Comparison of ENCODE assay signal across 31 mouse cellular contexts in genomic region chr13:52007585-52008395, GRCm38 (mm10).
DNase-seq lines count a peak whose midpoint lies in the region; ATAC-seq and TF ChIP-seq lines count a peak whose summit lies in the region.
"Had no signal": no experiment of that assay in that cellular context is flagged by ENCODE, and none has a peak within 500 bp of the region (broad histone marks: within the 10 kb centered on the region; RNA-seq: fewer than 3 reads in every experiment).

No protein-coding gene starts in this region.

- 0 out of 2 replicates have a peak, but pooled peaks cover 5% of the 10 kb centered on the region for H3K4me1 ChIP-seq in intestine, embryonic 15.5 days (replicated peaks)
- H3K4me1 ChIP-seq in small intestine, adult 2 months (ENCODE audit: control insufficient read depth, insufficient read depth, insufficient read length, low read length): peaks cover 12% of the 10 kb centered on the region
- H3K4me1 ChIP-seq: embryonic facial prominence, embryonic 12.5 days; forebrain, embryonic 15.5 days; hindbrain, embryonic 13.5 days had no signal

- DNase-seq in testis, postnatal 14 days (ENCODE audit: low spot score): peak; percentile 39
- no peak for DNase-seq in testis, postnatal 10 days (ENCODE audit: low spot score)
- peak; percentile 51 for DNase-seq in CD4-positive, CD25-positive, alpha-beta regulatory T cell, adult 2 months (ENCODE audit: low read depth, low spot score)
- DNase-seq in cerebellum, adult 11 months: no peak
- no peak for DNase-seq in layer of hippocampus, postnatal 25 days (ENCODE audit: extremely low spot score in 1 of 2, low spot score in 1 of 2)
- no peak for DNase-seq in urinary bladder, adult 18-20 months (ENCODE audit: low spot score in 2 of 2)
- DNase-seq: adrenal gland, postnatal 10 days; cerebellum, adult 9-10 months; cerebellum, postnatal 36 days; gastrocnemius, postnatal 25 days; heart, adult 18-20 months; heart, postnatal 4 days; kidney, adult 8-10 months; kidney, postnatal 4 days; liver, embryonic 13.5 days; lung, adult 18-20 months; lung, postnatal 4 days; right cerebral cortex, postnatal 14 days had no signal

- H3K9ac ChIP-seq in intestine, embryonic 15.5 days: no peak overlapping the region
- H3K9ac ChIP-seq: embryonic facial prominence, embryonic 12.5 days; forebrain, embryonic 15.5 days; heart, embryonic 12.5 days; hindbrain, embryonic 13.5 days; limb, embryonic 13.5 days; liver, embryonic 13.5 days; midbrain, embryonic 13.5 days had no signal

- 59% methylated on average over 6 of the region's 6 CpGs for WGBS in intestine, embryonic 15.5 days
- 27% methylated on average over 6 of the region's 6 CpGs for WGBS in small intestine, adult 2 months

- TF ChIP-seq POLR2A in small intestine, adult 2 months (IDR thresholded peaks at IDR 0.05; ENCODE audit: low read depth, low read length): no peak

- ATAC-seq in intestine, embryonic 15.5 days: peak; percentile 68
- ATAC-seq: forebrain, embryonic 15.5 days; lung, postnatal 0 days; midbrain, embryonic 13.5 days had no signal

- H3K9me3 ChIP-seq in intestine, embryonic 15.5 days: no peaks in the 10 kb centered on the region
- H3K9me3 ChIP-seq: embryonic facial prominence, embryonic 12.5 days; forebrain, embryonic 10.5 days; forebrain, embryonic 15.5 days; G1E; heart, embryonic 12.5 days; hindbrain, embryonic 13.5 days; limb, embryonic 13.5 days; liver, embryonic 13.5 days; midbrain, embryonic 13.5 days had no signal

- H3K4me3 ChIP-seq in intestine, embryonic 15.5 days (replicated peaks): no peak overlapping the region
- H3K4me3 ChIP-seq in small intestine, adult 2 months (ENCODE audit: low read depth, low read length): no peak overlapping the region
- H3K4me3 ChIP-seq: embryonic facial prominence, embryonic 12.5 days; forebrain, embryonic 10.5 days; forebrain, embryonic 15.5 days; heart, embryonic 12.5 days; hindbrain, embryonic 13.5 days; limb, embryonic 13.5 days; liver, embryonic 13.5 days; megakaryocyte, embryonic 14.5 days; midbrain, embryonic 13.5 days had no signal

- H3K4me2 ChIP-seq in intestine, embryonic 15.5 days (replicated peaks): no peak overlapping the region
- H3K4me2 ChIP-seq: embryonic facial prominence, embryonic 12.5 days; forebrain, embryonic 15.5 days; heart, embryonic 12.5 days; hindbrain, embryonic 13.5 days; limb, embryonic 13.5 days; liver, embryonic 13.5 days; midbrain, embryonic 13.5 days had no signal

- no peak for TF ChIP-seq CTCF in small intestine, adult 2 months (IDR thresholded peaks at IDR 0.05; ENCODE audit: extremely low read depth, insufficient read length, insufficient replicate concordance, low read depth, low read length)

- no peaks in the 10 kb centered on the region for H3K36me3 ChIP-seq in intestine, embryonic 15.5 days
- no peaks in the 10 kb centered on the region for H3K36me3 ChIP-seq in small intestine, adult 2 months (ENCODE audit: control insufficient read depth, insufficient read depth, low read length)
- H3K36me3 ChIP-seq: embryonic facial prominence, embryonic 12.5 days; forebrain, embryonic 10.5 days; forebrain, embryonic 15.5 days; G1E; heart, embryonic 12.5 days; hindbrain, embryonic 13.5 days; limb, embryonic 13.5 days; liver, embryonic 13.5 days; midbrain, embryonic 13.5 days had no signal

- H3K27ac ChIP-seq in intestine, embryonic 15.5 days: no peak overlapping the region
- peak overlapping the region; percentile 74 for H3K27ac ChIP-seq in small intestine, adult 2 months (ENCODE audit: insufficient read depth, low read depth, low read length)
- H3K27ac ChIP-seq: embryonic facial prominence, embryonic 12.5 days; forebrain, embryonic 10.5 days; forebrain, embryonic 15.5 days; hindbrain, embryonic 13.5 days; kidney, postnatal 0 days; limb, embryonic 13.5 days; liver, embryonic 13.5 days; midbrain, embryonic 13.5 days had no signal

- no peaks in the 10 kb centered on the region for H3K27me3 ChIP-seq in intestine, embryonic 15.5 days (replicated peaks)
- H3K27me3 ChIP-seq in small intestine, adult 2 months (ENCODE audit: control insufficient read depth, insufficient read depth, low read length): no peaks in the 10 kb centered on the region
- H3K27me3 ChIP-seq: embryonic facial prominence, embryonic 12.5 days; forebrain, embryonic 15.5 days; heart, embryonic 12.5 days; limb, embryonic 13.5 days; liver, embryonic 13.5 days had no signal

Comparison
In these comparisons a context has a peak if more than half of its experiments do, and no peak if none do; other contexts are left out.
1. DNase-seq: peak in testis, postnatal 14 days (single experiment) and CD4-positive, CD25-positive, alpha-beta regulatory T cell, adult 2 months (single experiment); none in testis, postnatal 10 days (single experiment), cerebellum, adult 11 months (single experiment), layer of hippocampus, postnatal 25 days (0 of 2) and urinary bladder, adult 18-20 months (0 of 2).